Mouse (Mus musculus) brain, embryonic 14.5 days (tissue): ENCODE results near the gene Ptpru. TPM values are rescaled to one million over a fixed set of nuclear protein-coding genes. Genes with fewer than 3 reads are reported as not detected.
A peak's percentile ranks its signal among the peaks of the same experiment; 100 is the strongest.

ENCODE experiments used
- DNase-seq: peaks from one replicate; pipeline ENCODE4 v3.0.0-alpha.2; 2011; ENCODE audit warnings: low read depth
- CTCF ChIP-seq: fragments of 200-500 bp; IDR thresholded peaks from 2 replicates; pipeline ENCODE4 v1.5.1; 2012; ENCODE audit warnings: inconsistent platforms, mild to moderate bottlenecking, moderate library complexity, borderline replicate concordance; ENCODE audit not compliant: insufficient read depth, insufficient read length; ENCODE audit errors: extremely low read depth
- POLR2A ChIP-seq: fragments of 200-500 bp; IDR thresholded peaks from 2 replicates; pipeline ENCODE4 v1.6.1; 2012; ENCODE audit warnings: mild to moderate bottlenecking, inconsistent platforms, borderline replicate concordance; ENCODE audit not compliant: poor library complexity, insufficient read depth, insufficient read length, severe bottlenecking; ENCODE audit errors: extremely low read depth
- polyA plus RNA-seq: library from polyadenylated mRNA; depleted of rRNA; stranded (reverse); fragments of >200 nt; gene quantifications from 2 replicates; pipeline ENCODE4 v1.2.3, GENCODE M21; 2012

Gene Ptpru
- polyA plus RNA-seq, 1 experiment, result 35.7 TPM

- no peak for DNase-seq
- TF ChIP-seq POLR2A (no peak), CTCF (no peak)
These were observed 5.2 kb downstream of the Ptpru start for GRCm38 (mm10) chr4:131832759-131833407.

GRCm38 (mm10) chr4:131831546-131832045, 6.5 kb downstream of the Ptpru start:
- TF ChIP-seq POLR2A (no peak), CTCF (no peak)
- no peak for DNase-seq

GRCm38 (mm10) chr4:131829123-131829522, 9.0 kb downstream of the Ptpru start:
- TF ChIP-seq CTCF, result no peak
- no peak for TF ChIP-seq POLR2A
- no peak for DNase-seq

GRCm38 (mm10) chr4:131826905-131827304, 11.2 kb downstream of the Ptpru start:
- TF ChIP-seq CTCF (no peak), POLR2A (no peak)
- DNase-seq, result peak; percentile 78

- TF ChIP-seq CTCF (peak; percentile 58; the same call in 1 of the 2 replicates), POLR2A (no peak)
- no peak for DNase-seq
These were observed 12.3 kb downstream of the Ptpru start for GRCm38 (mm10) chr4:131825830-131826229.

- DNase-seq, result no peak
- no peak for TF ChIP-seq CTCF
- TF ChIP-seq POLR2A, result no peak
These were observed 13.1 kb downstream of the Ptpru start for GRCm38 (mm10) chr4:131824939-131825338.

GRCm38 (mm10) chr4:131822583-131822982, 15.5 kb downstream of the Ptpru start:
- DNase-seq, result no peak
- TF ChIP-seq POLR2A, result no peak
- no peak for TF ChIP-seq CTCF

GRCm38 (mm10) chr4:131821161-131821731, 16.8 kb downstream of the Ptpru start:
- peak; percentile 69 for DNase-seq
- TF ChIP-seq POLR2A, result no peak
- TF ChIP-seq CTCF, result no peak

GRCm38 (mm10) chr4:131818926-131819325, 19.2 kb downstream of the Ptpru start:
- TF ChIP-seq POLR2A, result no peak
- no peak for TF ChIP-seq CTCF
- no peak for DNase-seq

GRCm38 (mm10) chr4:131815774-131816173, 22.3 kb downstream of the Ptpru start:
- no peak for DNase-seq
- TF ChIP-seq CTCF (no peak), POLR2A (no peak)

GRCm38 (mm10) chr4:131814869-131815268, 23.2 kb downstream of the Ptpru start:
- no peak for DNase-seq
- TF ChIP-seq CTCF (no peak), POLR2A (no peak)

- no peak for DNase-seq
- TF ChIP-seq POLR2A (no peak), CTCF (no peak)
These were observed 24.3 kb downstream of the Ptpru start for GRCm38 (mm10) chr4:131813798-131814197.
